Mouse (Mus musculus): ENCODE data around the gene Tmem213. TPM values are rescaled to one million over a fixed set of nuclear protein-coding genes. Genes with fewer than 3 reads are reported as not detected.

Tmem213 gene
- total and polyA plus RNA-seq, 2 experiments from 2014 or later = not detected

- no peak overlapping the region for H3K9ac ChIP-seq
- H3K36me3 ChIP-seq (ENCODE audit: insufficient read depth) = peaks cover 34% of the 10 kb centered on the region
- H3K27me3 ChIP-seq (ENCODE audit: insufficient read depth, low read length) = no peaks in the 10 kb centered on the region
- DNase-seq = no peak
- TF ChIP-seq CTCF (IDR thresholded peaks at IDR 0.05; ENCODE audit: low read depth) = no peak
- WGBS = 87% methylated on average over 11 of the region's 11 CpGs
- no peak for ATAC-seq
- no peaks in the 10 kb centered on the region for H3K4me1 ChIP-seq (ENCODE audit: insufficient read depth)
- H3K27ac ChIP-seq (ENCODE audit: low read depth, low read length) = no peak overlapping the region
- no peak overlapping the region for H3K4me3 ChIP-seq (ENCODE audit: low read depth, low read length)
- no peak overlapping the region for H3K4me2 ChIP-seq (ENCODE audit: low read depth)
- H3K9me3 ChIP-seq (ENCODE audit: low read length) = no peaks in the 10 kb centered on the region
Observed at GRCm38 (mm10) chr6:38152305-38152704, 43.2 kb downstream of the Tmem213 start.

- Histone ChIP-seq H3K9me3 (ENCODE audit: low read length) (no peaks in the 10 kb centered on the region), H3K4me2 (ENCODE audit: low read depth) (no peak overlapping the region), H3K27ac (ENCODE audit: low read depth, low read length) (no peak overlapping the region), H3K9ac (no peak overlapping the region), H3K36me3 (ENCODE audit: insufficient read depth) (peaks cover 22% of the 10 kb centered on the region), H3K4me3 (ENCODE audit: low read depth, low read length) (no peak overlapping the region), H3K27me3 (ENCODE audit: insufficient read depth, low read length) (no peaks in the 10 kb centered on the region), H3K4me1 (ENCODE audit: insufficient read depth) (peaks cover 3% of the 10 kb centered on the region; the same call in 1 of the 2 replicates)
- 96% methylated on average over 5 of the region's 5 CpGs for WGBS
- no peak for ATAC-seq
- TF ChIP-seq CTCF (IDR thresholded peaks at IDR 0.05; ENCODE audit: low read depth) = no peak
- no peak for DNase-seq
Observed at GRCm38 (mm10) chr6:38156204-38156603, 47.1 kb downstream of the Tmem213 start.

- DNase-seq = no peak
- H3K4me3 ChIP-seq (ENCODE audit: low read depth, low read length) = no peak overlapping the region
- H3K9ac ChIP-seq = no peak overlapping the region
- peaks cover 12% of the 10 kb centered on the region for H3K36me3 ChIP-seq (ENCODE audit: insufficient read depth)
- no peak overlapping the region for H3K27ac ChIP-seq (ENCODE audit: low read depth, low read length)
- 46% methylated on average over 16 of the region's 16 CpGs for WGBS
- no peaks in the 10 kb centered on the region for H3K27me3 ChIP-seq (ENCODE audit: insufficient read depth, low read length)
- peaks cover 3% of the 10 kb centered on the region; the same call in 1 of the 2 replicates for H3K4me1 ChIP-seq (ENCODE audit: insufficient read depth)
- ATAC-seq = no peak
- H3K4me2 ChIP-seq (ENCODE audit: low read depth) = no peak overlapping the region
- H3K9me3 ChIP-seq (ENCODE audit: low read length) = no peaks in the 10 kb centered on the region
- TF ChIP-seq CTCF (IDR thresholded peaks at IDR 0.05; ENCODE audit: low read depth) = no peak
Observed at GRCm38 (mm10) chr6:38157925-38158324, 48.9 kb downstream of the Tmem213 start.

GRCm38 (mm10) chr6:38159576-38159975 lies 50.5 kb downstream of the Tmem213 start:
- Histone ChIP-seq H3K9ac (no peak overlapping the region), H3K36me3 (ENCODE audit: insufficient read depth) (peaks cover 17% of the 10 kb centered on the region), H3K9me3 (ENCODE audit: low read length) (no peaks in the 10 kb centered on the region), H3K4me2 (ENCODE audit: low read depth) (no peak overlapping the region), H3K4me3 (ENCODE audit: low read depth, low read length) (no peak overlapping the region), H3K27me3 (ENCODE audit: insufficient read depth, low read length) (no peaks in the 10 kb centered on the region), H3K27ac (ENCODE audit: low read depth, low read length) (no peak overlapping the region), H3K4me1 (ENCODE audit: insufficient read depth) (peaks cover 3% of the 10 kb centered on the region; the same call in 1 of the 2 replicates)
- ATAC-seq (no peak; the same call in 1 of the 2 replicates), DNase-seq (no peak)
- no peak for TF ChIP-seq CTCF (IDR thresholded peaks at IDR 0.05; ENCODE audit: low read depth)
- WGBS = 89% methylated on average over 4 of the region's 4 CpGs

GRCm38 (mm10) chr6:38160102-38160501 lies 51.0 kb downstream of the Tmem213 start:
- no peak overlapping the region for H3K4me2 ChIP-seq (ENCODE audit: low read depth)
- H3K4me1 ChIP-seq (ENCODE audit: insufficient read depth) = peaks cover 3% of the 10 kb centered on the region; the same call in 1 of the 2 replicates
- no peaks in the 10 kb centered on the region for H3K27me3 ChIP-seq (ENCODE audit: insufficient read depth, low read length)
- peak; percentile 93 for TF ChIP-seq CTCF (IDR thresholded peaks at IDR 0.05; ENCODE audit: low read depth)
- WGBS = 12% methylated on average over 3 of the region's 3 CpGs
- no peak overlapping the region for H3K4me3 ChIP-seq (ENCODE audit: low read depth, low read length)
- peak; percentile 92 for DNase-seq
- no peaks in the 10 kb centered on the region for H3K9me3 ChIP-seq (ENCODE audit: low read length)
- 0 out of 2 replicates have a peak overlapping the region, but pooled peaks have one; percentile 54 for H3K27ac ChIP-seq (ENCODE audit: low read depth, low read length)
- ATAC-seq = peak; percentile 76
- H3K36me3 ChIP-seq (ENCODE audit: insufficient read depth) = peaks cover 19% of the 10 kb centered on the region; the same call in 1 of the 2 replicates
- no peak overlapping the region for H3K9ac ChIP-seq

GRCm38 (mm10) chr6:38160556-38160955 lies 51.5 kb downstream of the Tmem213 start:
- no peak for TF ChIP-seq CTCF (IDR thresholded peaks at IDR 0.05; ENCODE audit: low read depth)

GRCm38 (mm10) chr6:38162825-38163504 lies 53.9 kb downstream of the Tmem213 start:
- no peak overlapping the region for H3K4me3 ChIP-seq (ENCODE audit: low read depth, low read length)
- no peak overlapping the region for H3K4me2 ChIP-seq (ENCODE audit: low read depth)
- DNase-seq (no peak), ATAC-seq (no peak)
- no peaks in the 10 kb centered on the region for H3K9me3 ChIP-seq (ENCODE audit: low read length)
- peaks cover 3% of the 10 kb centered on the region; the same call in 1 of the 2 replicates for H3K4me1 ChIP-seq (ENCODE audit: insufficient read depth)
- TF ChIP-seq CTCF (IDR thresholded peaks at IDR 0.05; ENCODE audit: low read depth) = no peak
- no peak overlapping the region for H3K9ac ChIP-seq
- no peak overlapping the region for H3K27ac ChIP-seq (ENCODE audit: low read depth, low read length)
- H3K36me3 ChIP-seq (ENCODE audit: insufficient read depth) = peaks cover 27% of the 10 kb centered on the region
- WGBS = 68% methylated on average over 14 of the region's 14 CpGs
- no peaks in the 10 kb centered on the region for H3K27me3 ChIP-seq (ENCODE audit: insufficient read depth, low read length)

More at GRCm38 (mm10) chr6:38160556-38160955, 51.5 kb downstream of the Tmem213 start:
- Histone ChIP-seq H3K4me3 (ENCODE audit: low read depth, low read length) (no peak overlapping the region), H3K27me3 (ENCODE audit: insufficient read depth, low read length) (no peaks in the 10 kb centered on the region), H3K4me1 (ENCODE audit: insufficient read depth) (peaks cover 3% of the 10 kb centered on the region; the same call in 1 of the 2 replicates), H3K9me3 (ENCODE audit: low read length) (no peaks in the 10 kb centered on the region), H3K27ac (ENCODE audit: low read depth, low read length) (peak overlapping the region; percentile 54; the same call in 1 of the 2 replicates), H3K4me2 (ENCODE audit: low read depth) (no peak overlapping the region), H3K36me3 (ENCODE audit: insufficient read depth) (peaks cover 24% of the 10 kb centered on the region), H3K9ac (no peak overlapping the region)
- ATAC-seq = peak; percentile 9; the same call in 1 of the 2 replicates
- 63% methylated on average over 2 of the region's 2 CpGs for WGBS
- no peak for DNase-seq
